In the genomic region with DNA sequence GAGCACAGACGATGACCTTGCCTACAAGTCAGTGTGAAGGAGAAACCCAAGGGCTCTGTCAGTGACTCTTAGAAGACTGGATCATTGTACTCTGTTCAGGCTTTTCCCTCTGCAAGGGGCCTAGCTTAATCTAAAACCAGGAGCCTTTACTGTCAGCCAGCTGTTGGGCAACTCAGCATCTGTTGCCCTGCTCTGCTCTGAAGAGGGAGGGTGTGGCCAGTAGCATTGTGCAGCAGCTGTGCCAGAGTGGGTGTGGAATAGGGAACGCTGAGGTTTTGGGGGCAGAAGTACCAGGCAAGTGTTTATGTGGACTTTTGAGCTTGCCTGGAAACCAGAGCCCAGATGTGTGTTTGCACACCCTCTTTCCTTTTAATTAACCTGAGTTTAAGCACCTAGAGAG, we compare ENCODE assay signal across 11 mouse cellular contexts.
DNase-seq lines count a peak whose midpoint lies in the region; ATAC-seq and TF ChIP-seq lines count a peak whose summit lies in the region.
"Had no signal": no experiment of that assay in that cellular context is flagged by ENCODE, and none has a peak within 500 bp of the region (broad histone marks: within the 10 kb centered on the region; RNA-seq: fewer than 3 reads in every experiment).

No protein-coding gene starts in this region.

- no peaks in the 10 kb centered on the region for H3K9me3 ChIP-seq in liver, embryonic 16.5 days (replicated peaks; ENCODE audit: control insufficient read depth, low read length)
- H3K9me3 ChIP-seq in liver, embryonic 12.5 days (replicated peaks) = no peaks in the 10 kb centered on the region
- H3K9me3 ChIP-seq in limb, embryonic 14.5 days (ENCODE audit: control insufficient read depth, low read length) = no peaks in the 10 kb centered on the region
- H3K9me3 ChIP-seq in forebrain, embryonic 13.5 days (replicated peaks) = no peaks in the 10 kb centered on the region
- H3K9me3 ChIP-seq: stomach, embryonic 15.5 days had no signal

- H3K4me1 ChIP-seq in liver, embryonic 16.5 days (ENCODE audit: control insufficient read depth, low read depth, low read length) = peaks cover 8% of the 10 kb centered on the region
- 0 out of 2 replicates have a peak, but pooled peaks cover 5% of the 10 kb centered on the region for H3K4me1 ChIP-seq in liver, embryonic 12.5 days
- H3K4me1 ChIP-seq in limb, embryonic 14.5 days (ENCODE audit: control insufficient read depth, insufficient read depth, low read length) = peaks cover 7% of the 10 kb centered on the region; the same call in 1 of the 2 replicates
- H3K4me1 ChIP-seq in forebrain, embryonic 13.5 days = peaks cover 7% of the 10 kb centered on the region; the same call in 1 of the 2 replicates
- H3K4me1 ChIP-seq: stomach, embryonic 15.5 days had no signal

- H3K27ac ChIP-seq in liver, embryonic 16.5 days (ENCODE audit: low read length) = no peak overlapping the region
- no peak overlapping the region for H3K27ac ChIP-seq in liver, embryonic 12.5 days
- 0 out of 2 replicates have a peak overlapping the region, but pooled peaks have one; percentile 39 for H3K27ac ChIP-seq in limb, embryonic 14.5 days (replicated peaks; ENCODE audit: low read depth, low read length)
- H3K27ac ChIP-seq in forebrain, embryonic 13.5 days = no peak overlapping the region
- H3K27ac ChIP-seq: hindbrain, embryonic 14.5 days; stomach, embryonic 15.5 days had no signal

- ATAC-seq in liver, embryonic 16.5 days (ENCODE audit: low read depth) = 0 out of 2 replicates have a peak, but pooled peaks have one; percentile 25
- ATAC-seq in liver, embryonic 12.5 days = no peak
- peak; percentile 54 for ATAC-seq in limb, embryonic 14.5 days (ENCODE audit: low FRiP score, low read depth)
- 0 out of 2 replicates have a peak, but pooled peaks have one; percentile 48 for ATAC-seq in megakaryocyte-erythroid progenitor cell, adult 5-6 weeks (replicated peaks; ENCODE audit: low FRiP score, low TSS enrichment, poor library complexity, severe bottlenecking)
- no peak for ATAC-seq in forebrain, embryonic 13.5 days

- TF ChIP-seq POLR2A in limb, embryonic 14.5 days (IDR thresholded peaks at IDR 0.05; ENCODE audit: borderline replicate concordance, extremely low read depth, insufficient read depth, insufficient read length) = no peak

- no peaks in the 10 kb centered on the region for H3K27me3 ChIP-seq in liver, embryonic 16.5 days (ENCODE audit: control insufficient read depth, insufficient read depth, low read depth, low read length)
- H3K27me3 ChIP-seq in liver, embryonic 12.5 days (replicated peaks) = no peaks in the 10 kb centered on the region
- H3K27me3 ChIP-seq in limb, embryonic 14.5 days (ENCODE audit: control insufficient read depth, insufficient read depth, low read length) = no peaks in the 10 kb centered on the region
- H3K27me3 ChIP-seq in forebrain, embryonic 13.5 days = no peaks in the 10 kb centered on the region
- H3K27me3 ChIP-seq: stomach, embryonic 15.5 days had no signal

- DNase-seq in gastrocnemius, postnatal 14 days = peak; percentile 50
- DNase-seq in gastrocnemius, adult 18-20 months (ENCODE audit: low spot score) = no peak
- DNase-seq in limb, embryonic 14.5 days (ENCODE audit: low spot score) = peak; percentile 50
- no peak for DNase-seq in thymus, postnatal 10 days (ENCODE audit: low spot score in 2 of 2)
- DNase-seq: gastrocnemius, postnatal 25 days had no signal

- no peak overlapping the region for H3K9ac ChIP-seq in liver, embryonic 16.5 days (ENCODE audit: low read depth, low read length)
- H3K9ac ChIP-seq in liver, embryonic 12.5 days = no peak overlapping the region
- H3K9ac ChIP-seq in limb, embryonic 14.5 days (ENCODE audit: low read depth, low read length, severe bottlenecking) = no peak overlapping the region
- no peak overlapping the region for H3K9ac ChIP-seq in forebrain, embryonic 13.5 days
- H3K9ac ChIP-seq: hindbrain, embryonic 14.5 days; stomach, embryonic 15.5 days had no signal

- no peak overlapping the region for H3K4me3 ChIP-seq in liver, embryonic 16.5 days (ENCODE audit: low read depth, low read length)
- no peak overlapping the region for H3K4me3 ChIP-seq in liver, embryonic 12.5 days
- no peak overlapping the region for H3K4me3 ChIP-seq in limb, embryonic 14.5 days (replicated peaks; ENCODE audit: low read length)
- H3K4me3 ChIP-seq in forebrain, embryonic 13.5 days = no peak overlapping the region
- H3K4me3 ChIP-seq: stomach, embryonic 15.5 days had no signal

- no peak overlapping the region for H3K4me2 ChIP-seq in liver, embryonic 16.5 days (ENCODE audit: low read depth, low read length)
- H3K4me2 ChIP-seq in liver, embryonic 12.5 days = no peak overlapping the region
- no peak overlapping the region for H3K4me2 ChIP-seq in limb, embryonic 14.5 days (replicated peaks; ENCODE audit: low read depth, low read length, severe bottlenecking)
- H3K4me2 ChIP-seq in forebrain, embryonic 13.5 days = no peak overlapping the region
- H3K4me2 ChIP-seq: hindbrain, embryonic 14.5 days; stomach, embryonic 15.5 days had no signal

- intact Hi-C loops in gastrocnemius, postnatal 14 days (cut with DNase I; ENCODE audit: low total_unique reads) = no loop called here

- 74% methylated on average over 2 of the region's 2 CpGs for WGBS in liver, embryonic 16.5 days (ENCODE audit: insufficient replicate concordance)
- 77% methylated on average over 2 of the region's 2 CpGs for WGBS in liver, embryonic 12.5 days (ENCODE audit: insufficient replicate concordance)
- WGBS in limb, embryonic 14.5 days = 57% methylated on average over 2 of the region's 2 CpGs
- 79% methylated on average over 2 of the region's 2 CpGs for WGBS in forebrain, embryonic 13.5 days

- H3K36me3 ChIP-seq in liver, embryonic 16.5 days (ENCODE audit: control insufficient read depth, insufficient read depth) = peaks cover 14% of the 10 kb centered on the region
- H3K36me3 ChIP-seq in liver, embryonic 12.5 days = peaks cover 97% of the 10 kb centered on the region
- H3K36me3 ChIP-seq in limb, embryonic 14.5 days (ENCODE audit: control insufficient read depth, insufficient read depth, low read length) = peaks cover 66% of the 10 kb centered on the region
- H3K36me3 ChIP-seq in forebrain, embryonic 13.5 days (ENCODE audit: poor library complexity, severe bottlenecking) = peaks cover 75% of the 10 kb centered on the region

Comparison
In these comparisons a context has a peak if more than half of its experiments do, and no peak if none do; other contexts are left out.
1. DNase-seq: peak in gastrocnemius, postnatal 14 days (single experiment) and limb, embryonic 14.5 days (single experiment); none in gastrocnemius, adult 18-20 months (single experiment) and thymus, postnatal 10 days (0 of 2).
2. ATAC-seq: peak in liver, embryonic 16.5 days (single experiment), limb, embryonic 14.5 days (single experiment) and megakaryocyte-erythroid progenitor cell, adult 5-6 weeks (single experiment); none in liver, embryonic 12.5 days (single experiment) and forebrain, embryonic 13.5 days (single experiment).